Mouse (Mus musculus) thymus, postnatal 14 days (tissue): ENCODE data around the gene Top3b.
A peak's percentile ranks its signal among the peaks of the same experiment; 100 is the strongest.
"Not testable (repeated sequence)": the region's sequence is repeated elsewhere in the genome, so short reads cannot be mapped to it uniquely, and the experiment has no call there.

Source experiments
- DNase-seq: peaks from one replicate; pipeline ENCODE4 v3.0.0; 2021

Gene Top3b

GRCm38 (mm10) chr16:16897056-16897584, 26.6 kb downstream of the Top3b start:
- peak; percentile 16 for DNase-seq

DNA sequence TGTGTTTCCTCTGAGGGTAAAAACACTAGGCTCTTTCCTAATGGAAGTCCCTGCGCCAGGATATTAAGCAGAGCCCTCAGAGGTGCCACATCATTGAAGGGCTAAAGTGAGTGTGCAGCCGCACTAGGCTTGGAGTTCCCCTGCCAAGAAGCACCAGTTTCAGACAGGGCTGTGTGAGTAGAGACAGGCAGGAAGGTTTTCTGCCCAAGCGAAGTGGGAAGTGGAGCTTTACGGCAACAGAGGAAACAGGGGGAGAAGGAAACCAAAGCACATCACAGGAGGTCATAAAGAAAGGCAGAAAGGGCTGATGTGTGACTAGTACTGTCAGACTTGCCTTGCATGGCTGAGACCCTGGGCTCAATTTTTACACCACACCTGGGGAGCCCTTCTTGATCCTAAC, 31.8 kb downstream of the Top3b start:
- DNase-seq, result no peak

DNA sequence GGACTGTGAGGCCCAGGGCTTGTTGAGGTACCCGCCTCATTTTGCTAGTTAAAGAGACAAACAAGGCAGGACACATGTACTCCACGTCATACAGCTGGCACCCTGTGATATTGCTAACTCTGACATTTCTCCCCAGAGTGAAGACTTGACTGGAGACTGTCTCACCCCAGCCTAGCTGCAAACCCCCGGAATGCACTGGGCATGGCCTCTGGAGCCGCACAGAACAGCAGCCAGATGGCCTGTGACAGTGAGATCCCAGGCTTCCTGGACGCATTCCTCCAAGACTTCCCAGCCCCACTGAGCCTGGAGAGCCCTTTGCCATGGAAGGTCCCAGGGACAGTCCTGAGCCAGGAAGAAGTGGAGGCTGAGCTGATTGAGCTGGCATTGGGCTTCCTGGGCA, 32.7 kb downstream of the Top3b start:
- DNase-seq, result no peak

DNA sequence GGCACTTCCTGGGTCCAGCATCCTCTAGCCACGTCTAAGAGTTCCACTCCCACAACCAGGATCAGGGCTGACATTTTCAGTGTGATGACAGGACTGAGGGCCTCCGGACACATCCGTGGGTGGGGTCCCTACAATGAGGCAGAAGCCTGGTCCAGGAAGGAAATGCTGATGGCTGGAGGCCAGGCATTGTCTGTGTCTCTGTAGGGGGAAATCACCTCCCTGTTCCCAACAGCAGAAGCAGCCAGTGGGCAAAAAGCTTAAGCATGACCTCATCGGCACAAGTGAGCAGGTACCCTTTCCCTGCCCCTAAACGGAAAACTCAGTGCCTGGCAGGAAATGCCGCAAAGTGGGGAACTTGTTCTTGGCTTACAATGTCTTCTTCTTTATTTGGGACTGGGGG, 37.3 kb downstream of the Top3b start:
- no peak for DNase-seq

DNA sequence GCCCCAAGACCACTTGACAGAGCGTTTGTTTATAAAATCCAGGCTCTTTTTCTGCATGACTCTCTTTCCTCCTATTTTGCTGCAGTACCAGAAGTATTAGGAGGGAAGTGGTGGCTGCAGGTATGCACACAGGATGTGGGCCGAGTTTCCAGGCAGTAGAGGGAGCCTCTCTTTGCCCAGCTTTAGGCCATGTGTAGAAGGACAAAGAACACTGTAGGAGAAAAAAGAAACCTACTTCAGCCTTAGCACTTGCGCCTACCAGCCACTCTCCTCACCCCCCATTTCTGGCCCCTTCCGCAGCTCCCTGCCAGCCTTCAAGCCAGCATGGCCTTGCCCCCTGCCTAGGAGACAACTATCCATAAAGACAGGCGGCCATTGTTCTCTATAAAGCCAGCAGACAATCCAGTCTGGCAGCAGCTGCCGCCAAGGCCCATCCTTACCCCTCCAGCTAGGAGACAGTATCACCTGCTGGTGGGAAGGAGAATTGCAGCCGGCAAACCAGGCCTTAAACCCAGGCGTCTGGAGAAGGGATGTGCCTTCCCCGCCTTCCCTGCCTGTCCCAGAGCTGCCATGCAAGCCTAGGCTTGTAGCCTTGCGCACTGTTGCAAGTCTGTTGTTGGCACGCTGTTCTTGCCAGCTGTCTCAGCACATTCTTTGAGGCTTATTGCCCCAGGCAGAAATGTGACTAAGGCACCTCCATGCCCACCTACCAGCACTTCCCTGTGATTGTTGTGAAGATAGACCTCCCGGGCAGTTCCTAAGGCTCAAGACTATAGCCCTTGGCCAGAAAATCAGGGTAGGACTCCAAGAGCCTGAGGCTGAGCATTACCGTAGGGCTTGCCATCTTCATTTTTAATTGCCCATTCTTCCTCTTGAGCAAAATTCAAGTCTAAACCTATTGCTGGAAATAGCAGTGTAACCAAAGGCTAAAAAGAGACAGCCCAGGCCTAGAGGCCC, 41.4 kb downstream of the Top3b start:
- DNase-seq, result peak; percentile 81

GRCm38 (mm10) chr16:16913440-16913839, 42.9 kb downstream of the Top3b start:
- DNase-seq, result no peak

DNA sequence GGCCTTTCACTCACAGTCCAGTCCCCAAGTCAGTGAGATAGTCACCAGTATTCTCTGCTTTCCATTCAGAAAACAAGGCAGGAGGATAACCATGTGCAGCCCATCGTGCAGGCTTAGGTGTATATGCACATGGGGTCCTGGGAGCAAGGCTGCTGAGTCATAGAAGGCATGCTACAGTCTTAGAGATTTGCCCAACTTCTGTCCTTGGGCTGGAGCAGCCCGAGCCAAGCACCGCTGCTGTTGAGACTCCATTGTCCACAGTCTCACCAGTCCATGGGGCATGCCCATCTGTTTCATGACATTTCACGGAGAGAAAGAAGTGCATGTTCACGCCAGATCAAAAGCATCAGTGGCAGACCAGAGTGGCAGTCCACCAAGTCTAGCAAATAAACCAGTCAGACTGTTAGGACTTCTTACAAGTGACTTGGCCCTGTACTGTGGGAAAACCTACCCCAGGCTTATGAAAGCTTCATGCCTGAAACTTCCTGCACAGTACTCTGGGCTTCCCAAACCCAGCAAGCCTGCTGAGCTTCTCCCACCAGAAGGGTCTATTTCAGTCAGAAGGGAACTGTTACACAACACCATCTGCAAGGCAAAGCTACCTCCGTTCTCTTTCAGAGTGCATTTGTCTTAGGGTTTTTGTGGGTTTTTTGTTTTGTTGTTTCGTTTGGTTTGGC, 48.0 kb downstream of the Top3b start:
- no peak for DNase-seq

GRCm38 (mm10) chr16:16921021-16921435, 50.5 kb downstream of the Top3b start:
- DNase-seq, result no peak

GRCm38 (mm10) chr16:16924481-16924880, 53.9 kb downstream of the Top3b start:
- DNase-seq, result no peak

DNA sequence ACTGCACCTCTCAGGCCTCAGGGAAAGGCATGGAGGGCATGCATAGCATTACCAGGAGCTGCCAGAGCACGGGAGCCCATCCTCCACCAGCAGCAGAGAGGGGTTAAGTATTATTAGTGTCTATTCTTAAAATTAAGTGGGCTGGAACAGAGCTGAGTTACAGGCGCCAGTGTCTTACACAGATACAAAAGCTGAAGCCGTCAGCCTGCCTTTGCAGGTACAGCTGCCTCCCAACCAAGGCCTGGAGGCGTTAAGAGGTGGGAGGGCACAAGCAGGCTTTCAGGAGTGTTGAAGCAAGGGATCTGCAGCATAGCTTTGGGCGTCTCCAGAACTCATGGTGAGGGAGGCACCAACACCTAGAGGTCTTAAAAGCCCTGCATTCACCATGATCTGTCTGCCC, 56.0 kb downstream of the Top3b start:
- DNase-seq, result no peak

DNA sequence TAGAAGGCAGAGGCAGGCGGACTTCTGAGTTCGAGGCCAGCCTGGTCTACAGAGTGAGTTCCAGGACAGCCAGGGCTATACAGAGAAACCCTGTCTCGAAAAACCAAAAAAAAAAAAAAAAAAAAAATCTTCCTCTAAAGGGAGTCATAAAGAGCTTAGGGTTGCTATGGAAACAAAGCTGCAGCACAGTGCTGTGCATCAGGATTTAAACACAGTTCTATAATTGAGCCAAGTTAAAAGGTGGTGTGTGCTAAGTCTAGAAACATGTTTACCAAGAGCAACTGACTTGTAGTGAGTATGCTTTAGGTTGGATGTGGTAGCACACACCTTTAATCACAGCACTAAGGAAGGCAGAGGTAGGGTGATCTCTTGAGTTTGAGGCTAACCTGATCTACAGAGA, 58.4 kb downstream of the Top3b start:
- DNase-seq, result not testable (repeated sequence)

- no peak for DNase-seq
Measured at GRCm38 (mm10) chr16:16930326-16930725, 59.8 kb downstream of the Top3b start.

GRCm38 (mm10) chr16:16930810-16931296, 60.3 kb downstream of the Top3b start:
- no peak for DNase-seq

- DNase-seq, result no peak
Measured at GRCm38 (mm10) chr16:16939543-16939942, 69.0 kb downstream of the Top3b start.

DNA sequence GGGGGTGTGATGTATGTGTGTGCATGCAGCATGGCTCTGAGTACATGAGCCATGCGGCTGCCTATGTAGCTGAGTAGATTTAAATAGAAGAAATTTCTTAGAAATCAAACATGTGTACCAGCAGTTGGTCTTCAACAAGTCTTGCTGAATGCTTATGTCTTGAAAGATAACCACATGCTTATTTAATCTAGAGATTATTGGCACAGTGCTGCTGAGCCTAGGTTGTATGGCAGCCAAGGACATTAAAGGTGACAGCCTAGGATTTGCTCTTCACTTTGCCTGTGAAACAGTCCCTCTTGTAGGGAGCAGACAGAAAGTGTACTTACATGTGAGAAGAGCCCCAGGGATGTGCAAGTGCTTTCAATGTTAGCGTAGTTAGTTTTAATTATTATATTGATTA, 70.5 kb downstream of the Top3b start:
- DNase-seq, result no peak
